Mouse (Mus musculus) intestine, postnatal 0 days (tissue): ENCODE data around the gene Tmem8b. TPM values are rescaled to one million over a fixed set of nuclear protein-coding genes. Genes with fewer than 3 reads are reported as not detected.

ENCODE experiments used
- ATAC-seq: fragments of 200-750 bp; cut with Nextera tagmentation; 2 replicates; pipeline ENCODE4 v1.8.0; 2017; ENCODE audit warnings: mild to moderate bottlenecking, moderate TSS enrichment, moderate library complexity
- H3K27ac ChIP-seq: fragments of 300-500 bp; sonication (generic); 2 replicates; pipeline ENCODE4 v1.5.1; 2014; ENCODE audit warnings: mild to moderate bottlenecking, low read depth, low read length, moderate library complexity
- H3K27me3 ChIP-seq: fragments of 300-500 bp; sonication (generic); replicated peaks from 2 replicates; pipeline ENCODE4 v1.6.1; 2014; ENCODE audit warnings: low read length, mixed read lengths; ENCODE audit not compliant: control insufficient read depth, insufficient read depth
- H3K36me3 ChIP-seq: fragments of 300-500 bp; sonication (generic); 2 replicates; pipeline ENCODE4 v1.6.1; 2014; ENCODE audit warnings: mild to moderate bottlenecking, moderate library complexity; ENCODE audit not compliant: control insufficient read depth, insufficient read depth
- H3K4me1 ChIP-seq: fragments of 300-500 bp; sonication (generic); replicated peaks from 2 replicates; pipeline ENCODE4 v1.6.1; 2014; ENCODE audit warnings: antibody characterized with exemption, low read length, mixed read lengths; ENCODE audit not compliant: control insufficient read depth, insufficient read depth
- H3K4me2 ChIP-seq: fragments of 300-500 bp; sonication (generic); replicated peaks from 2 replicates; pipeline ENCODE4 v1.6.1; 2014; ENCODE audit warnings: low read depth, mild to moderate bottlenecking, moderate library complexity
- H3K4me3 ChIP-seq: fragments of 300-500 bp; sonication (generic); 2 replicates; pipeline ENCODE4 v1.5.1; 2014; ENCODE audit warnings: low read depth, low read length
- H3K9ac ChIP-seq: fragments of 300-500 bp; sonication (generic); 2 replicates; pipeline ENCODE4 v1.6.1; 2014; ENCODE audit warnings: mild to moderate bottlenecking, low read depth, low read length
- H3K9me3 ChIP-seq: fragments of 300-500 bp; sonication (generic); 2 replicates; pipeline ENCODE4 v1.6.1; 2016; ENCODE audit warnings: mixed run types; ENCODE audit not compliant: control insufficient read depth
- CTCF ChIP-seq: sonication (generic); IDR thresholded peaks from 2 replicates; pipeline ENCODE4 v1.5.1; 2016; ENCODE audit warnings: low read depth, mild to moderate bottlenecking, control low read depth, antibody characterized with exemption, moderate library complexity
- WGBS: fragments of 180-500 bp; shearing (Covaris S2); extraction: QIAGEN DNeasy Blood & Tissue Kit; methylation state at CpG from one replicate; pipeline ENCODE4 v1.1.7; 2014; 5-methylcytosine and 5-hydroxymethylcytosine counted together
- polyA plus RNA-seq: library from polyadenylated mRNA; unstranded; fragments of >200 nt; fragmentation: Nextera tagmentation; extraction: Ambion mirVana; gene quantifications from 2 replicates; pipeline ENCODE4 v1.2.1, GENCODE M21; 2015

Tmem8b gene
- 1.6 and 1.9 TPM in 2 replicates for polyA plus RNA-seq

GRCm38 (mm10) chr4:43668782-43669427 lies at the start of gene Tmem8b, which contains the start of gene Fam221b:
Gene Tmem8b, plus strand, starts transcription at chr4:43668971.
Gene Fam221b, minus strand, starts transcription at chr4:43669145.
- peak within 1 kb of the TSS; percentile 72 for H3K4me3 ChIP-seq
- H3K9me3 ChIP-seq = no peaks in the 10 kb centered on the region
- 0 out of 2 replicates have a peak within 1 kb of the TSS, but pooled peaks have one; percentile 5 for H3K27ac ChIP-seq
- WGBS = 1% methylated on average over 40 of the region's 41 CpGs
- no peak for TF ChIP-seq CTCF
- H3K27me3 ChIP-seq = peaks cover 7% of the 10 kb centered on the region; the same call in 1 of the 2 replicates
- peak; percentile 90 for ATAC-seq
- H3K4me2 ChIP-seq = peak within 1 kb of the TSS; percentile 94
- no peaks in the 10 kb centered on the region for H3K36me3 ChIP-seq
- H3K4me1 ChIP-seq = peaks cover 5% of the 10 kb centered on the region; the same call in 1 of the 2 replicates
- H3K9ac ChIP-seq = peak within 1 kb of the TSS; percentile 67

DNA sequence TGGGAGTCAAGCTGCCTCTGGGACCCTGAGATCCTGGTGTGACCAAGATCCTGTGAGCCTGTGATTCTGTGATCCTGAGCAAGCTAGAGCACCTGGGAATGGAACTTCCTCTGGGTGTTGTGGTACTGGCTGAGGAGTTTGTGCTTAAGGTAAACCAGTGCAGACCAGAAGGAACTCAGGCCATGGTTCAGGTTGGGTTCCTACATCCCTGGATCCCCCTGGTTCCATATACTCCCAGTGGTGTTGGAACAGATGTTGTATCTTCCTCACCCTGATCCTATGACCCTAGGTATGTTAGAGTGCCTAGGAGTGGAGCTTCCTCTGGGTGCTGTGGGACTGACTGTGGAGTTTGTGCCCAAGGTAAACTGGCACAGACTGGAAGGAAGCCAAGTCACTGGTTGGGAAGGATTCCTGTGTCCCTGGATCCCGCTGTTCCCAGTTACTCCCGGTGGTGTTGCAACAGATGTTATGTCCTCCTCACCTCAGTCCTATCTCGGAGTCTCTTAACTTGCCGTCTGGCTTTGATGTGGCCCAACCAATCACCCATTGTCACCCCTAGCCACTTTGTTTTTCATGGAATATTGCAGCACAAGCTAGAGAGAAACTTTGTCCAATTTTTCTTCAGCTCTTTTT lies 48.5 kb upstream of the Tmem8b start:
- Histone ChIP-seq H3K27me3 (no peaks in the 10 kb centered on the region), H3K4me2 (no peak overlapping the region), H3K9ac (no peak overlapping the region), H3K4me1 (no peaks in the 10 kb centered on the region), H3K9me3 (peaks cover 4% of the 10 kb centered on the region), H3K27ac (no peak overlapping the region), H3K4me3 (no peak overlapping the region), H3K36me3 (no peaks in the 10 kb centered on the region)
- WGBS = 70% methylated on average over 4 of the region's 4 CpGs
- no peak for ATAC-seq
- no peak for TF ChIP-seq CTCF

GRCm38 (mm10) chr4:43629106-43629817 lies 39.5 kb upstream of the Tmem8b start:
- Histone ChIP-seq H3K4me2 (no peak overlapping the region), H3K4me3 (no peak overlapping the region), H3K36me3 (no peaks in the 10 kb centered on the region), H3K27me3 (peaks cover 16% of the 10 kb centered on the region; the same call in 1 of the 2 replicates), H3K4me1 (no peaks in the 10 kb centered on the region), H3K27ac (no peak overlapping the region), H3K9ac (no peak overlapping the region), H3K9me3 (peaks cover 10% of the 10 kb centered on the region)
- TF ChIP-seq CTCF = no peak
- WGBS = 51% methylated on average over 20 of the region's 20 CpGs
- ATAC-seq = no peak

- peak; percentile 46; the same call in 1 of the 2 replicates for ATAC-seq
- no peak overlapping the region for H3K4me3 ChIP-seq
- no peaks in the 10 kb centered on the region for H3K36me3 ChIP-seq
- H3K4me2 ChIP-seq = no peak overlapping the region
- whole genome bisulfite sequencing = 7% methylated on average over 5 of the region's 5 CpGs
- H3K9me3 ChIP-seq = peaks cover 7% of the 10 kb centered on the region
- no peak overlapping the region for H3K9ac ChIP-seq
- peaks cover 16% of the 10 kb centered on the region; the same call in 1 of the 2 replicates for H3K27me3 ChIP-seq
- H3K4me1 ChIP-seq = no peaks in the 10 kb centered on the region
- no peak overlapping the region for H3K27ac ChIP-seq
- TF ChIP-seq CTCF = peak; percentile 92
Measured at GRCm38 (mm10) chr4:43630030-43630581, 38.7 kb upstream of the Tmem8b start.

GRCm38 (mm10) chr4:43630671-43631045 lies 38.1 kb upstream of the Tmem8b start:
- H3K27me3 ChIP-seq = peaks cover 16% of the 10 kb centered on the region; the same call in 1 of the 2 replicates
- H3K9me3 ChIP-seq = peaks cover 2% of the 10 kb centered on the region; the same call in 1 of the 2 replicates
- peak overlapping the region; percentile 82; the same call in 1 of the 2 replicates for H3K4me2 ChIP-seq
- H3K4me1 ChIP-seq = no peaks in the 10 kb centered on the region
- no peak for TF ChIP-seq CTCF
- H3K27ac ChIP-seq = no peak overlapping the region
- H3K36me3 ChIP-seq = no peaks in the 10 kb centered on the region
- no peak for ATAC-seq
- no peak overlapping the region for H3K9ac ChIP-seq
- WGBS = 35% methylated on average over 5 of the region's 5 CpGs
- H3K4me3 ChIP-seq = no peak overlapping the region
